Mouse (Mus musculus): Measurements from ENCODE around the gene Ormdl2. TPM values are rescaled to one million over a fixed set of nuclear protein-coding genes. Genes with fewer than 3 reads are reported as not detected.

Gene Ormdl2
- polyA plus RNA-seq, 1 experiment: 82.3 TPM

GRCm38 (mm10) chr10:128848426-128848825, 27.0 kb upstream of the Ormdl2 start:
- Histone ChIP-seq H3K27me3 (ENCODE audit: control insufficient read depth, insufficient read depth, low read length) (no peaks in the 10 kb centered on the region), H3K4me3 (ENCODE audit: control insufficient read depth, insufficient read depth, low read length) (no peak overlapping the region), H3K27ac (ENCODE audit: control insufficient read depth, insufficient read depth, low read length) (no peak overlapping the region), H3K36me3 (ENCODE audit: control insufficient read depth, insufficient read depth, low read length) (peaks cover 51% of the 10 kb centered on the region), H3K4me1 (replicated peaks; ENCODE audit: control insufficient read depth, insufficient read depth, low read length) (no peaks in the 10 kb centered on the region)
- 90% methylated on average over 2 of the region's 2 CpGs for WGBS
- DNase-seq: no peak
- TF ChIP-seq CTCF (IDR thresholded peaks at IDR 0.05; ENCODE audit: borderline replicate concordance, control insufficient read depth, extremely low read depth, insufficient read depth, low read length, poor library complexity): no peak
- TF ChIP-seq POLR2A (IDR thresholded peaks at IDR 0.05; ENCODE audit: control insufficient read depth, extremely low read depth, insufficient read depth, low read length, poor library complexity): no peak

DNA sequence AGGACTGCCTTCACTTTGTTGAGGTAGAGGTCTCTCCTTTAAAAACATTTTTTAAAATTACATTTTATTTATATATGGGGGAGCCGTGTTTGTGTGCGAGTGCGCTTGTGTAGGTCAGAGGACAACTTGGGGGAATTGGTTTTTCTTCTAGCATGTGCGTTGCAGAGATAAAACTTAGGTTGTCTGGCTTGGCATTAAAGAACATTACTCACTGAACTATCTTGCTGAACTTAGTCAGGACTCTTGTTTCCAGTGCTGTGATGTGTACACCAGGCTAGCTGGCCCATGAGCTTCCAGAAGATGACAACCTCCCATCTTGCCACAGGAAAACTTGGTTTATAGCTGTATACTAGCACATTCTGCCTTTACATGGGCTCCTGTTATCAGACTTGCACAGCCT, 25.2 kb upstream of the Ormdl2 start:
- 98% methylated on average over 4 of the region's 4 CpGs for WGBS
- TF ChIP-seq POLR2A (IDR thresholded peaks at IDR 0.05; ENCODE audit: control insufficient read depth, extremely low read depth, insufficient read depth, low read length, poor library complexity) (no peak), CTCF (IDR thresholded peaks at IDR 0.05; ENCODE audit: borderline replicate concordance, control insufficient read depth, extremely low read depth, insufficient read depth, low read length, poor library complexity) (no peak)
- Histone ChIP-seq H3K27ac (ENCODE audit: control insufficient read depth, insufficient read depth, low read length) (no peak overlapping the region), H3K4me1 (replicated peaks; ENCODE audit: control insufficient read depth, insufficient read depth, low read length) (no peaks in the 10 kb centered on the region), H3K36me3 (ENCODE audit: control insufficient read depth, insufficient read depth, low read length) (peaks cover 57% of the 10 kb centered on the region), H3K4me3 (ENCODE audit: control insufficient read depth, insufficient read depth, low read length) (no peak overlapping the region), H3K27me3 (ENCODE audit: control insufficient read depth, insufficient read depth, low read length) (no peaks in the 10 kb centered on the region)
- no peak for DNase-seq

- TF ChIP-seq POLR2A (IDR thresholded peaks at IDR 0.05; ENCODE audit: control insufficient read depth, extremely low read depth, insufficient read depth, low read length, poor library complexity): no peak
- no peak for TF ChIP-seq CTCF (IDR thresholded peaks at IDR 0.05; ENCODE audit: borderline replicate concordance, control insufficient read depth, extremely low read depth, insufficient read depth, low read length, poor library complexity)
- no peak for DNase-seq
- peaks cover 62% of the 10 kb centered on the region for H3K36me3 ChIP-seq (ENCODE audit: control insufficient read depth, insufficient read depth, low read length)
- WGBS: 94% methylated on average over 2 of the region's 2 CpGs
- H3K4me1 ChIP-seq (replicated peaks; ENCODE audit: control insufficient read depth, insufficient read depth, low read length): no peaks in the 10 kb centered on the region
- no peaks in the 10 kb centered on the region for H3K27me3 ChIP-seq (ENCODE audit: control insufficient read depth, insufficient read depth, low read length)
- H3K27ac ChIP-seq (ENCODE audit: control insufficient read depth, insufficient read depth, low read length): no peak overlapping the region
- no peak overlapping the region for H3K4me3 ChIP-seq (ENCODE audit: control insufficient read depth, insufficient read depth, low read length)
These were observed 24.1 kb upstream of the Ormdl2 start for GRCm38 (mm10) chr10:128845516-128845915.

DNA sequence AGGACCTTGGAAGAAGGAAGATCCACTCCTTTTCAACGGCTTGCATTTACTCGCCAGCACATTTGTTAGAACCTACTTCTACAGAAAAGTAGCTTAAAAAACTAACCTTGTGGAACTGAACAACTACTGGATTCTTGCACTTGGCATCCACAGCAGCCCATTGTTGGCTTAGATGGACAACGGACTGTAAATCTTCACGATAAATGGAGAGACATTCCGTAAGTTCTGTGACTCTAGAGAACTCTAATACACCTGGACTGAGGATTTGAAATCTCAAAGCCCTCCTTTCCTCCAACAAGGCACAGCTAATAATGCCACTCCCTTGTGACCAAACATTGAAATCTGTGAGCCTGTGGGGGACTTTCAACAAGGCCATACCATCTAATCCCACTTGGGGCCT, 21.8 kb upstream of the Ormdl2 start:
- DNase-seq: no peak
- TF ChIP-seq POLR2A (IDR thresholded peaks at IDR 0.05; ENCODE audit: control insufficient read depth, extremely low read depth, insufficient read depth, low read length, poor library complexity) (no peak), CTCF (IDR thresholded peaks at IDR 0.05; ENCODE audit: borderline replicate concordance, control insufficient read depth, extremely low read depth, insufficient read depth, low read length, poor library complexity) (no peak)
- Histone ChIP-seq H3K27me3 (ENCODE audit: control insufficient read depth, insufficient read depth, low read length) (no peaks in the 10 kb centered on the region), H3K4me1 (replicated peaks; ENCODE audit: control insufficient read depth, insufficient read depth, low read length) (no peaks in the 10 kb centered on the region), H3K27ac (ENCODE audit: control insufficient read depth, insufficient read depth, low read length) (no peak overlapping the region), H3K4me3 (ENCODE audit: control insufficient read depth, insufficient read depth, low read length) (no peak overlapping the region), H3K36me3 (ENCODE audit: control insufficient read depth, insufficient read depth, low read length) (peaks cover 58% of the 10 kb centered on the region)
- 99% methylated on average over 5 of the region's 5 CpGs for WGBS

DNA sequence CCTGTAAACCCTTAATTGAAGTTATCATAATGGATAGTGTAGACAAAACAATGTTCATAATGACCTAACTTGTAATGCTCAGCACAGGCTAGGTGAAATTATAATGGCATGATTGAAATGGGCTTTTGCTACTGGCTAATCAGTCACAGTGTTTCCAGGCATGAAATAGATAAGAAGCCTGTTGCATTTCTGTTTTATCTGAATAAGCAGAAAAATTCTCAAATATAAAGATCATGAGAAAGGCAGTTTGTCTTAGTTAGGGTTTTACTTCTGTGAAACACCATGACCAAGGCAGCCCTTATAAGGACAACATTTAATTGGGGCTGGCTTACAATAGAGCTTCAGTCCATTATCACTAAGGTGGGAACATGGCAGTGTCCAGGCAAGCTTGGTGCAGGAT, 19.2 kb upstream of the Ormdl2 start:
- no peak overlapping the region for H3K4me3 ChIP-seq (ENCODE audit: control insufficient read depth, insufficient read depth, low read length)
- H3K27ac ChIP-seq (ENCODE audit: control insufficient read depth, insufficient read depth, low read length): no peak overlapping the region
- H3K27me3 ChIP-seq (ENCODE audit: control insufficient read depth, insufficient read depth, low read length): no peaks in the 10 kb centered on the region
- H3K36me3 ChIP-seq (ENCODE audit: control insufficient read depth, insufficient read depth, low read length): peaks cover 60% of the 10 kb centered on the region
- no peak for TF ChIP-seq POLR2A (IDR thresholded peaks at IDR 0.05; ENCODE audit: control insufficient read depth, extremely low read depth, insufficient read depth, low read length, poor library complexity)
- no peak for DNase-seq
- no peaks in the 10 kb centered on the region for H3K4me1 ChIP-seq (replicated peaks; ENCODE audit: control insufficient read depth, insufficient read depth, low read length)

GRCm38 (mm10) chr10:128839434-128839833, 18.0 kb upstream of the Ormdl2 start:
- Histone ChIP-seq H3K4me3 (ENCODE audit: control insufficient read depth, insufficient read depth, low read length) (no peak overlapping the region), H3K36me3 (ENCODE audit: control insufficient read depth, insufficient read depth, low read length) (peaks cover 70% of the 10 kb centered on the region), H3K4me1 (replicated peaks; ENCODE audit: control insufficient read depth, insufficient read depth, low read length) (no peaks in the 10 kb centered on the region), H3K27ac (ENCODE audit: control insufficient read depth, insufficient read depth, low read length) (no peak overlapping the region), H3K27me3 (ENCODE audit: control insufficient read depth, insufficient read depth, low read length) (no peaks in the 10 kb centered on the region)
- TF ChIP-seq CTCF (IDR thresholded peaks at IDR 0.05; ENCODE audit: borderline replicate concordance, control insufficient read depth, extremely low read depth, insufficient read depth, low read length, poor library complexity) (no peak), POLR2A (IDR thresholded peaks at IDR 0.05; ENCODE audit: control insufficient read depth, extremely low read depth, insufficient read depth, low read length, poor library complexity) (no peak)
- no peak for DNase-seq

- Histone ChIP-seq H3K4me1 (replicated peaks; ENCODE audit: control insufficient read depth, insufficient read depth, low read length) (no peaks in the 10 kb centered on the region), H3K36me3 (ENCODE audit: control insufficient read depth, insufficient read depth, low read length) (peaks cover 76% of the 10 kb centered on the region), H3K27ac (ENCODE audit: control insufficient read depth, insufficient read depth, low read length) (no peak overlapping the region), H3K27me3 (ENCODE audit: control insufficient read depth, insufficient read depth, low read length) (no peaks in the 10 kb centered on the region), H3K4me3 (ENCODE audit: control insufficient read depth, insufficient read depth, low read length) (no peak overlapping the region)
- DNase-seq: no peak
- TF ChIP-seq CTCF (IDR thresholded peaks at IDR 0.05; ENCODE audit: borderline replicate concordance, control insufficient read depth, extremely low read depth, insufficient read depth, low read length, poor library complexity) (no peak), POLR2A (IDR thresholded peaks at IDR 0.05; ENCODE audit: control insufficient read depth, extremely low read depth, insufficient read depth, low read length, poor library complexity) (no peak)
These were observed 16.0 kb upstream of the Ormdl2 start for GRCm38 (mm10) chr10:128837400-128837799.

Measured in thymus, adult 2 months (tissue).